Mouse (Mus musculus): ENCODE data around the gene Tmem125.
"Not testable (repeated sequence)": the region's sequence is repeated elsewhere in the genome, so short reads cannot be mapped to it uniquely, and the experiment has no call there.

The Tmem125 gene

GRCm38 (mm10) chr4:118535610-118536009 is 8.2 kb downstream of the Tmem125 start:
- no peak for DNase-seq

DNA sequence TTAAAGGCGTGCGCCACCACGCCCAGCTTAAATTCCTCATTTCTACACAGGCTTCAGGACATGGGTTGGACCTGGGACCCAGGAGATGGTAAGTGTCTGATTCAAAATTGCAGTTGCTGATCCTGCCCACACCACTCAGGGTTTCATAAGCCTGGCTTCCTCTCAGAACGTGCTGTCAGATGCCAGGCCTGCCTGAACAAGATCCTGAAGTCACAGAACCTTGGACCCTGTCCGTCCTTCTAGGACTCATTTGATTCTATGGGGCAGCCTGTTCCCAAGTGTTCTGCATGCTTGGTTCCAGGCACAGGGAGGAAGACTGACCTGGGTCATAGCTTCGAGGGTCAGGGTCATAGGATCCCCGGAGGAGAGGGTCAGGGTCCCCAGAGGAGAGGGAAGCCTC is 10.2 kb downstream of the Tmem125 start:
- no peak for DNase-seq

GRCm38 (mm10) chr4:118533156-118533555 is 10.7 kb downstream of the Tmem125 start:
- DNase-seq: no peak

GRCm38 (mm10) chr4:118532663-118533062 is 11.2 kb downstream of the Tmem125 start:
- no peak for DNase-seq

GRCm38 (mm10) chr4:118527720-118528119 is 16.1 kb downstream of the Tmem125 start:
- DNase-seq: no peak

DNA sequence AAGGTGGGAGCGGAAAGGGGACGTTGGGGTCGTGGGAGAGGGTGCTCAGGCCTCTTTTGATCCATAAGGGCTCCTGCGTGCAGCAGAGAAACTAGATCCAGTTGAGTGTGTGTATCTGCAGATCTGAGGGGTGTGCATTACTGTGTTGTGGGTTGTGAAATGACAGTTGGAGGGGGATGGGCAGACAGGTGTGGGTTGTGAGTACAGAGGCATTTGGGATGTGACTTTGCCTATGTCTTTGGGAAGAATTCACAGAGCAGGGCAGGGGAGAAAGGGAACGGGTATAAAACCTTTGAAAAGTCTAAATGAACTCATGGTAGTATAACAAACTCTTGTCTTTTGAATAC is 16.5 kb downstream of the Tmem125 start:
- no peak for DNase-seq

DNA sequence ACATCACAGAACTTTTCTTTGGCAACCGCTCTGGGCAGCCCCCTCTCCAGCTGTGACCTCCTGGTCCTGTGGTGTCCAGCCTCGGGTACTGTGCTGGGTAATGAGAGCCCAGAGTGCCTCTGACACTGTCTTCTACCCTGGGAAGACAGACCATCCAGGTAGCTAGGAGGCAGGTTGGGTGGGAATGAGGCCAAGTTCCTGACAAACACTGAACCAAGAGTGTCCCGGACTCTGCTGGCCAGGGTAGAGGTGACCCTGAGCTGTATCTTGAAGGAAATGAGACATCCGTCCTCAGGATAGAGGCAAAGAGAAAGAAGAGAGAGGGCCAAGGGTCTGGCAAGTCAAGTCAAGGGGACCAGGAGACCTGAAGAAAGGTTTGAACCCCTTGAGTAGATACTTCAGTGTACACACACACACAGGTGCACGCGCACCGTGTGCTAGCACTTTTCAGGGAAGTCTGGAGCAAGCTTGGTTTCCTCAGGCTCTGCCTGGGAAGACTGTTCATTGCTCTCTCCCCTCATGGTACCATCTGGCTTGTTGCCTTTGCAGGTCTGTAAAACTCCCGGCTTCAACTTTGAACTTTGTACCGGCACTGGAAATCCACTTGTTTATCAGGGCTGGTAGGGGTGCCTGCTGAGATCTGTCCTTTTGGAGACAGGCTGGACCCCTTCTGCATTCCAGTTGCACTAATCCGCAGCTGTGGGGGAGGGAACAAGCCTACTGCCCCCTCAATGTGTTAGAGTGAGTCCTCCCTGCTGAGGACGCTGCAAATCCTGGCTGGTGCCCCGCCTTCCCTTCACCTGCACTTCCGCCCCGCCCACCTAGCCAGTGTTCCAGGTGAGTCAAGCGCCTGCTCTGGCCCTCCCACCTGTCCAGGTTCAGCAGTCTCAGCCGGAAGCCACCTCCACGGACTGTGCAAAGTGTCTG is 17.2 kb downstream of the Tmem125 start, which contains the start of gene 2610528J11Rik:
Gene 2610528J11Rik (plus strand): TSS at position 592 of the 927 bp plus-strand sequence.
- DNase-seq: no peak

DNA sequence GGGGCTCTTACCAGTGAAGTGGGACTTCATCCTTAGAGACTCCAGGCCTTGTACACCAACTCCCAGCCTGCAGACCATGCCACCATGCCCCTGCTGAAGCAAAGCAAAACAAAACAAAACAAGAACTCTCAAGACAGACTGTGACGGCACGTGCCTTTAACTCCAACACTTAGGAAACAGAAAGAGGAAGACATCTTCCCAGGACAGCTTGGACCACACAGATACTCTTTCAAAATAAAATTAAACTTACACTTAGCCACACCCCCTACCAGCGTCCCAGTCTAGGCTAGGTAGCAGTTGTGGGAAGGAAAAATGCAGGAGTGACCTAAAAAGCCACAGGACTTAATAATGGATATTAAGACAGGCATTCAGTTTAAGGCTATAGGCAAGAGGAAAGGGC is 18.1 kb downstream of the Tmem125 start:
- no peak for DNase-seq

GRCm38 (mm10) chr4:118523976-118524375 is 19.9 kb downstream of the Tmem125 start:
- no peak for DNase-seq

DNA sequence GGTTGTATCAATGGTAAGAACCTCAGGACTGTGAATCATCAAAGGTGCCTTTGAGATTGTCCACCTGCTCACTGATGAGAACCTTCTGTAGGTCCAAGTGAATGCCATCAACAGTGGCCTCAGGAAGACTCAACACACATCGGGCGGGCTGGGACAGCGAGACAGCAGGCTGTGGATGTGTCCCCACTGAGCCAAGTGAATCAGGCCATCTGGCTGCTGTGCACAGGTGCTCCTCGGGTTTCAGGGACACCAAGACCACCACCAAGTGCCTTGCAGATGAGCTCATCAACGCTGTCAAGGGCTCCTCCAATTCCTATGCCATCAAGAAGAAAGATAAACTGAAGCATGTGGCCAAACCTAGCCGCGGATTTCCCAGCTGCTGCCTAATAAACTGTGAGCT is 21.6 kb downstream of the Tmem125 start:
- no peak for DNase-seq

GRCm38 (mm10) chr4:118518208-118518607 is 25.6 kb downstream of the Tmem125 start:
- DNase-seq: no peak

DNA sequence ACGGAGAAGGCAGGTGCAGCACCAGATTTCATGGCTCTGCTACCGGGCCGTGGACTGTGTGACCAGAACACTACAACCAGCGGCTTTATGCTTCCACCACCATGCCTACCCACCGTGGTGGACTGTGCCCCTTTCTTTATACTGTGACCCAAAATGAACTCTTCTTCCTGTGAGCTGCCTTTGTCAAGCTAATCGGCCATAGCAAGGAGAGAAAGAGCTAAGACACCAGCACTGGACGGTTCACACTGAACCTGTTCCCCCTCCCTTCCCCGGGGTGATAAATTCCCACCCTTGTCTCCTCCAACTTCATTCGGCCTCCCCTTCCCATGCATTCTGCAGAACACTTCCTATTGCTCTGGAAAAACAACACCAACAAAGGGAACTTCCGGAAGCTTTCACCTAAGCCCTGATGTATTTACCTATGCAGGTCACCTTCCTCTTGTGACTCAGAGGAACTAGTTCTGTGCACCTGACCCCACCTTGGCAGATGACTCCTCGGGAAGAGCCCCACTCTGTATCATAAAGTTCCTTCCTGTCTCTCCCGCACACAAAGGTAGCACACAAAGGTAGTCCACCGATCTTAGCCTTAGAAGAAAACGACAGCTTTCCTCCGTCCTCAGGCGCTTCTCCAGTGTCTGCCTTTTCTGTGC is 26.2 kb downstream of the Tmem125 start:
- DNase-seq: no peak

- no peak for DNase-seq
These were observed 26.9 kb downstream of the Tmem125 start for GRCm38 (mm10) chr4:118516699-118517496.

- no peak for DNase-seq
These were observed 34.8 kb downstream of the Tmem125 start for GRCm38 (mm10) chr4:118509050-118509449.

DNA sequence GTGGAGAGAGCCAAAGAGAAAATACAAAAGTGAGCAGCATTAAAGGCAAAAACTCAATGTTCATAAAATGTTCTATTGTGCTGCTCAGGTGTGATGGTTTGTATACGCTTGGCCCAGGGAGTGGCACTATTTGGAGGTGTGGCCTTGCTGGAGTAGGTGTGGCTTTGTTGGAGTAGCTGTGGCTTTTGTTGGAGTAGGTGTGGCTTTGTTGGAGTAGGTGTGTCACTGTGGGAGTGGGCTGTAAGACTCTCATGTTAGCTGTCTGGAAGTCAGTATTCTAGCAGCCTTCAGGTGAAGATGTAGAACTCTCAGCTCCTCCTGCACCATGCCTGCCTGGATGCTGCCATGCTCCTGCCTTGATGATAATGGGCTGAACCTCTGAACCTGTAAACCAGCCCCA is 36.7 kb downstream of the Tmem125 start:
- not testable (repeated sequence) for DNase-seq

DNA sequence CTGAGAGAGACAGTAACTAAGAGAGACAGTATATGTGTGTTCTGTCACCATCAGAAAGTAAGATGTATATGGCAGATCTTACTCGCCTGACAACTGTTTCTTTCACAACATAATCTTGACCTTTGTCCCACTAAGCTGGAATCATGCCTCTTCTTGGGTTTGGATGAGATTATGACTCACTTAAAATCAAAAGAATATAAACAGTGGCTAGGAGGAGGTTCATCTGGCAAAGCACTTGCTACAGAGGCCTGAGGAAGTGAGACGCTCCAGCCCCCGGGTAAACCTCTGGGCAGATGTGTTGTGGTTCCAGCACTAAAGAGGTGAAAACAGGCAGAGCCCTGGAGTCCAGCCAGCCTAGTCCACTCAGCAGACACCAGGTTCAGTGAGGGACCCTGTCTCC is 38.3 kb downstream of the Tmem125 start:
- DNase-seq: no peak

DNA sequence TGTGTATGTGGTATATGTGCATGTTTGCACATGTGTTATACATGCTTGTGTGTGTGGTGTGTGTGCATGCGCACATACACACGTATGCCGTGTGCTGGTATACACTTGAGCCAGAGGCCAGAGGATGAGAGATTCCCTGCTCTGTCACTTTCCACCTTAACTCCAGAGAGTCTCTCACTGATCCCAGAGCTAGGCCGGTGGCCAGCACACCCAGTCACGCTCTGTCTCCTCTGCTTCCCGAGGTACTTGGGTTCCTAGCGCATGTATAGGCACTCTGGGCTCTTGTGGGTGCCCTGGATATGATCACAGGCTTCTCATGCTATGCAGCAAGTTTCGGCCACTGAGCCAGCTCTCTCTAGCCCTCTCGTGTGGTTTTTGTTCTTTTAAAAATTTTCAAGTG is 43.1 kb downstream of the Tmem125 start:
- no peak for DNase-seq

GRCm38 (mm10) chr4:118500171-118500724 is 43.6 kb downstream of the Tmem125 start:
- no peak for DNase-seq

Measured in cerebellum, postnatal 25 days (tissue).